Mouse (Mus musculus) embryonic facial prominence, embryonic 12.5 days (tissue): ENCODE data around the gene Dhx35. TPM values are rescaled to one million over a fixed set of nuclear protein-coding genes. Genes with fewer than 3 reads are reported as not detected.
A peak's percentile ranks its signal among the peaks of the same experiment; 100 is the strongest.

Source experiments
- ATAC-seq: fragments of 200-750 bp; cut with Nextera tagmentation; 2 replicates; pipeline ENCODE4 v1.8.0; 2017; ENCODE audit not compliant: insufficient number of reproducible peaks, insufficient read depth, low FRiP score, low TSS enrichment
- H3K27ac ChIP-seq: fragments of 300-500 bp; sonication (generic); 2 replicates; pipeline ENCODE4 v1.5.1; 2016; ENCODE audit warnings: mild to moderate bottlenecking
- H3K27me3 ChIP-seq: fragments of 300-500 bp; sonication (generic); 2 replicates; pipeline ENCODE4 v1.6.1; 2016; ENCODE audit warnings: mild to moderate bottlenecking, moderate library complexity
- H3K36me3 ChIP-seq: fragments of 300-500 bp; sonication (generic); 2 replicates; pipeline ENCODE4 v1.6.1; 2016; ENCODE audit warnings: mild to moderate bottlenecking
- H3K4me1 ChIP-seq: fragments of 300-500 bp; sonication (generic); 2 replicates; pipeline ENCODE4 v1.6.1; 2016
- H3K4me2 ChIP-seq: fragments of 300-500 bp; sonication (generic); replicated peaks from 2 replicates; pipeline ENCODE4 v1.6.1; 2016; ENCODE audit warnings: mild to moderate bottlenecking, moderate library complexity
- H3K4me3 ChIP-seq: fragments of 300-500 bp; sonication (generic); 2 replicates; pipeline ENCODE4 v1.5.1; 2016; ENCODE audit warnings: mild to moderate bottlenecking
- H3K9ac ChIP-seq: fragments of 300-500 bp; sonication (generic); 2 replicates; pipeline ENCODE4 v1.6.1; 2016; ENCODE audit warnings: mild to moderate bottlenecking, moderate library complexity
- H3K9me3 ChIP-seq: fragments of 300-500 bp; sonication (generic); 2 replicates; pipeline ENCODE4 v1.6.1; 2016; ENCODE audit warnings: mild to moderate bottlenecking, moderate library complexity
- WGBS: fragments of 180-500 bp; shearing (Covaris S2); methylation state at CpG from one replicate; pipeline ENCODE4 v1.1.7; 2016; 5-methylcytosine and 5-hydroxymethylcytosine counted together
- polyA plus RNA-seq: library from polyadenylated mRNA; unstranded; fragments of >200 nt; fragmentation: Nextera tagmentation; extraction: Ambion mirVana; gene quantifications from 2 replicates; pipeline ENCODE4 v1.2.1, GENCODE M21; 2016

Gene Dhx35
- 14.7 and 16.6 TPM in 2 replicates for polyA plus RNA-seq

DNA sequence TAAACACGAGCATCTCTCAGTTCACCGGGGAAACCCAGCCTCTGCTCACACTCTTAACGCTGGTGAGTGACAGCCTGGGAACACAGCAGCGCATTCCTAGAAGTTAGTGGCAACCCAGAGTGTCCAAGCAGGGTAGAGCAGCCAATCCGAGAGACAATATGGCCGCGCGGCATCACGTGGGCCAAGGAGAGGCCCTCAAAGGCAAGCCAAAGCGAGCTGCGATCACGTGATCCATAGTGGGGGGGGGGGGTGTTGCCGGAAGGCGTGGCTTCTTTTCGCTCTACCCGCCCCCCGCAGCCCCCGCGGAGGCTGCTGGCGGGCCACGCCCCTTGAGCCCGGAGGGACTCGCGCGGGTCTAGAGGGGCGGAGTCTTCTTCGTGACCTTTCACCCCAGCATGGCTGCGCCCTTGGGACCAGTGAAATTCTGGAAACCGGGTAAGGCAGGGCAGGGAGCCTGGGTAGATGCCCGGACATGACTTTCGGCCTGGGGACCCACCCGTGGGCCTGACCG is at the start of gene Dhx35:
TSS of gene Dhx35 (plus strand) at position 314 of the 511 bp plus-strand sequence.
- Histone ChIP-seq H3K36me3 (peaks cover 2% of the 10 kb centered on the region; the same call in 1 of the 2 replicates), H3K4me1 (peaks cover 15% of the 10 kb centered on the region; the same call in 1 of the 2 replicates), H3K4me2 (peak within 1 kb of the TSS; percentile 75), H3K4me3 (peak within 1 kb of the TSS; percentile 70), H3K27me3 (no peaks in the 10 kb centered on the region), H3K9ac (peak within 1 kb of the TSS; percentile 70), H3K27ac (peak within 1 kb of the TSS; percentile 79), H3K9me3 (no peaks in the 10 kb centered on the region)
- WGBS = under 1% methylated on average over 29 of the region's 33 CpGs
- ATAC-seq = peak; percentile 98

DNA sequence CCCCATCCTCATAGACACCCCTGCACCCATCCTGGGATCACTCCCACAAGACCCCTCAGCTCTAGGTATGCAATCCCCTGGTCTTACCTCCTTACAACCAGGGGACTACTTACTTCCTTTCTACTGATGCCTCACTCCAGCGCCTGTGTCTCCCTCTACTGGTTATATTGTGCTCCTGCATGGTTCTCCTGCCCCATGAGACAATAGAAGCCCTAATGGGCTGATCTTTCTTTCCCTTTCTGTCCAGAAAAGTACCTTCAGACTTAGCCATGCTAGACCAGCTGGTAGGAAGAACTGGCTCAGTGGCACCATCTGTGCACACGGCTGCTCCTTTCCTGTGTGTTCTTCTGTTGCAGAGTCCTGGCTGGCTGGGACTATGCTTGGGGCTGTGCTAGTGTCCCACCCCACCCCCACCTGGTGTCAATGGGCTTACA is 49.5 kb upstream of the Dhx35 start:
- Histone ChIP-seq H3K9me3 (no peaks in the 10 kb centered on the region), H3K36me3 (no peaks in the 10 kb centered on the region), H3K4me3 (no peak overlapping the region), H3K27ac (no peak overlapping the region), H3K27me3 (no peaks in the 10 kb centered on the region), H3K9ac (no peak overlapping the region), H3K4me2 (no peak overlapping the region), H3K4me1 (no peaks in the 10 kb centered on the region)
- WGBS = 26% methylated on average over 2 of the region's 2 CpGs
- no peak for ATAC-seq

DNA sequence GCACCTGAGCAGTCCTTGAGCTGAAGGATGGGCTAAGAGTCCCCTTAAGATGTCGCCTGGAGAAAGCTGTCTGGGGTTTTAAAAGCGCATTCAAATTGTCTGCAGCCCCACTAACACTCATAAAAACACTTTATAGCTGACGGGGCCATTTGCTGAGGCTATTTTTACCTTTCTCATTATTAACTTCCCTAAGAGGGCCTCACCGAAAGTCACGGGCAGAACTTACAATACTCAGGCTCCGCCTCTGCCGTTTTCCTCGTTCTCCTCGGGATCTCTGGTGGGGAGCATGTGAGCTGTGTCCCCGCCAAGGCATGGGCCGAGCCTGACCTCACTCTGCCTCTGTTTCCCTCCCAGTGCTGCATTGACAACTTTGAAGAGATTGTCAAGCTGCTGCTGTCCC is 48.4 kb upstream of the Dhx35 start:
- Histone ChIP-seq H3K4me1 (no peaks in the 10 kb centered on the region), H3K9me3 (no peaks in the 10 kb centered on the region), H3K4me3 (no peak overlapping the region), H3K27ac (no peak overlapping the region), H3K27me3 (no peaks in the 10 kb centered on the region), H3K4me2 (no peak overlapping the region), H3K9ac (no peak overlapping the region), H3K36me3 (no peaks in the 10 kb centered on the region)
- 78% methylated on average over 11 of the region's 11 CpGs for WGBS
- ATAC-seq = no peak

DNA sequence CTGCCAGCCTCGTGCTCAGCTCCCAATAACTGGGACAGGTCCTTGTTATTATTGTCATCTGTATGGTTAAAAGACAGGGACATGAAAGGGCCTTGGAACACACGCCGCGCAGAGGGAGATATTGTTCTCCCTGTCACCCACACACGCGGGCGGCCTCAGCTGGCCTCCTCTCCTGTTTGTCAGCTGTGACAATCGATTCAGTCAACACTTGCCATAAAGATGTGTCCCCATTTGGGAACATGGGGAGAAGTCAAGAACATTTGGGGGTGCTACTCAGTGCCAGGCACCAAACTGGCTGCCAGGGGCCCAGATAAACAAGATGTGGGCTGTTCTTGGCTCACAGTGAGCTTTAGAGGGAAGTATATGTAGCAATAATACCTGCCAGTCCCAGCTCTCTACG is 45.2 kb upstream of the Dhx35 start:
- WGBS = 91% methylated on average over 9 of the region's 9 CpGs
- no peak for ATAC-seq
- no peak overlapping the region for H3K4me2 ChIP-seq
- H3K27me3 ChIP-seq = no peaks in the 10 kb centered on the region
- H3K9ac ChIP-seq = no peak overlapping the region
- H3K4me3 ChIP-seq = no peak overlapping the region
- no peak overlapping the region for H3K27ac ChIP-seq
- H3K4me1 ChIP-seq = no peaks in the 10 kb centered on the region
- no peaks in the 10 kb centered on the region for H3K9me3 ChIP-seq
- H3K36me3 ChIP-seq = no peaks in the 10 kb centered on the region

GRCm38 (mm10) chr2:158760231-158760630 is 34.4 kb upstream of the Dhx35 start:
- H3K9ac ChIP-seq = no peak overlapping the region
- no peaks in the 10 kb centered on the region for H3K36me3 ChIP-seq
- WGBS = 81% methylated on average over 2 of the region's 2 CpGs
- H3K4me2 ChIP-seq = no peak overlapping the region
- H3K9me3 ChIP-seq = no peaks in the 10 kb centered on the region
- no peak overlapping the region for H3K4me3 ChIP-seq
- H3K4me1 ChIP-seq = no peaks in the 10 kb centered on the region
- H3K27ac ChIP-seq = no peak overlapping the region
- ATAC-seq = no peak
- H3K27me3 ChIP-seq = no peaks in the 10 kb centered on the region

GRCm38 (mm10) chr2:158762339-158762738 is 32.3 kb upstream of the Dhx35 start:
- Histone ChIP-seq H3K9me3 (no peaks in the 10 kb centered on the region), H3K4me1 (no peaks in the 10 kb centered on the region), H3K9ac (no peak overlapping the region), H3K36me3 (no peaks in the 10 kb centered on the region), H3K27me3 (no peaks in the 10 kb centered on the region), H3K4me3 (no peak overlapping the region), H3K4me2 (no peak overlapping the region), H3K27ac (no peak overlapping the region)
- no peak for ATAC-seq
- 85% methylated on average over 5 of the region's 5 CpGs for WGBS

DNA sequence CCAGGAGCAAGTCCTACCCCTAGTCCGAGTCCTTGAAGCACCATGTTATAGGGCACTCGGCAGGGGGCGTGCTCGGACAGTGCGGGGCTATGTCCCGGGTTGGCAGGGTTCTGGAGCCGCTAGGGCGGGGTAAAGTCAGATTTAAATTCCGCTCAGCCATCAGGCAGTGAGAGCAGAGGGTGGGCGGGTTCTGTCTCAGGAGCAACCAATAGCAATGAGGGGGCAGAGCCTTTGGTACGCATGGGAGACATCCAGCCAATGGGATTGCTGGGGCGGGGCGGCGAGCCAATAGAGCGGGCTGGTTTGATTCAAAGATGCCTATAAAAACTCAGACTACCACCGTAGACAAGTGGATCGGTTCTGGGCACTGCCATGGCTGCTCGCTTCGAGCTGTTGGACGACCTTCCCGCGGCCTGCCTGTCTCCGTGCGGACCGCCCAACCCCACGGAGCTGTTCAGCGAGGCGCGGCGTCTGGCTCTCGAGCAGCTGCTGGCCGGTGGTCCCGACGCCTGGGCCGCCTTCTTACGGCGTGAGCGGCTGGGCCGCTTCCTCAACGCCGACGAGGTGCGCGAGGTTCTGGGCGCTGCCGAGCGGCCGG is 26.8 kb upstream of the Dhx35 start, which contains the start of gene Fam83d:
TSS of gene Fam83d (plus strand) at position 352 of the 598 bp plus-strand sequence.
- Histone ChIP-seq H3K9me3 (no peaks in the 10 kb centered on the region), H3K4me2 (peak within 1 kb of the TSS; percentile 90), H3K9ac (peak within 1 kb of the TSS; percentile 71), H3K4me3 (peak within 1 kb of the TSS; percentile 80), H3K27ac (peak within 1 kb of the TSS; percentile 76), H3K36me3 (0 out of 2 replicates have a peak, but pooled peaks cover 3% of the 10 kb centered on the region), H3K4me1 (peaks cover 30% of the 10 kb centered on the region), H3K27me3 (no peaks in the 10 kb centered on the region)
- peak; percentile 94 for ATAC-seq
- WGBS = under 1% methylated on average over 48 of the region's 48 CpGs

- Histone ChIP-seq H3K9me3 (no peaks in the 10 kb centered on the region), H3K27me3 (no peaks in the 10 kb centered on the region), H3K4me3 (peak overlapping the region; percentile 80), H3K9ac (peak overlapping the region; percentile 71), H3K4me1 (peaks cover 30% of the 10 kb centered on the region), H3K27ac (peak overlapping the region; percentile 76), H3K4me2 (peak overlapping the region; percentile 90), H3K36me3 (0 out of 2 replicates have a peak, but pooled peaks cover 6% of the 10 kb centered on the region)
- WGBS = under 1% methylated on average over 37 of the region's 37 CpGs
- ATAC-seq = peak; percentile 5; the same call in 1 of the 2 replicates
Observed at GRCm38 (mm10) chr2:158768350-158768749, 26.3 kb upstream of the Dhx35 start.

GRCm38 (mm10) chr2:158768771-158769170 is 25.8 kb upstream of the Dhx35 start:
- ATAC-seq = no peak
- 0 out of 2 replicates have a peak, but pooled peaks cover 6% of the 10 kb centered on the region for H3K36me3 ChIP-seq
- no peaks in the 10 kb centered on the region for H3K27me3 ChIP-seq
- H3K4me2 ChIP-seq = peak overlapping the region; percentile 90
- 4% methylated on average over 5 of the region's 5 CpGs for WGBS
- no peak overlapping the region; the same call in 1 of the 2 replicates for H3K27ac ChIP-seq
- H3K4me1 ChIP-seq = peaks cover 30% of the 10 kb centered on the region
- peak overlapping the region; percentile 80 for H3K4me3 ChIP-seq
- peak overlapping the region; percentile 71; the same call in 1 of the 2 replicates for H3K9ac ChIP-seq
- H3K9me3 ChIP-seq = no peaks in the 10 kb centered on the region

DNA sequence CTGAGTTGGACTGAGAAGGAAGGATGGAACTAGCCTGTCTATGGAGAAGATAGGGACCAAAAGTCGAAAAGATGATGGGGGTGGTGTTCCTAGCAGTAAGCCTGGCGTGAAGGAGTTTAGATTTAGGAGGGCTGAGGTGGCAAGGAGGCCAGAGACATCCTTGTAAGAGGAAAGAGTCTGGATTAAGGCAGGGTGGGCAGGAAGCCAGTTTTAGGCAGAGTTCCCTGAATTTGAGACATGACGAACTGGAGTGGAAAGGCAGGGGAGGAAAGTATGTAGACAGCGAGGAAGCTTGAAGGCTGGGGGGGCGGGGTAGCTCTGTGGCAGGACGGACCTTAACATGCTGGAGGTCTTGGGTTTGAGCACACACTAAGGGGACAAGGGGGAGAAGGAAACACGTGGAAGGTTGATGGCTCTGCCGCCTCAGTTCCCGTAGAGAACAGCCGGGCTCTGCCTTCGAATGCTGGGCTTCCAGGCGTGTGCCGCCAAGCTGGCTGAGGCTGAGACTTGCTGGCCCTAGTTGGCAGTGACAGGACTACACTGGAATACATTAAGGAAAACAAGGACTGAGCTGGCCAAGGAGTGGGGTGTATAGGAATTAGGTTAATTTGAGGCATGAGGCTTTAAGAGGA is 24.4 kb upstream of the Dhx35 start:
- 0 out of 2 replicates have a peak, but pooled peaks cover 6% of the 10 kb centered on the region for H3K36me3 ChIP-seq
- 38% methylated on average over 13 of the region's 13 CpGs for WGBS
- H3K27ac ChIP-seq = no peak overlapping the region; the same call in 1 of the 2 replicates
- H3K4me2 ChIP-seq = peak overlapping the region; percentile 90
- no peaks in the 10 kb centered on the region for H3K27me3 ChIP-seq
- H3K4me3 ChIP-seq = peak overlapping the region; percentile 80
- peaks cover 30% of the 10 kb centered on the region for H3K4me1 ChIP-seq
- H3K9me3 ChIP-seq = no peaks in the 10 kb centered on the region
- no peak for ATAC-seq
- peak overlapping the region; percentile 71 for H3K9ac ChIP-seq

DNA sequence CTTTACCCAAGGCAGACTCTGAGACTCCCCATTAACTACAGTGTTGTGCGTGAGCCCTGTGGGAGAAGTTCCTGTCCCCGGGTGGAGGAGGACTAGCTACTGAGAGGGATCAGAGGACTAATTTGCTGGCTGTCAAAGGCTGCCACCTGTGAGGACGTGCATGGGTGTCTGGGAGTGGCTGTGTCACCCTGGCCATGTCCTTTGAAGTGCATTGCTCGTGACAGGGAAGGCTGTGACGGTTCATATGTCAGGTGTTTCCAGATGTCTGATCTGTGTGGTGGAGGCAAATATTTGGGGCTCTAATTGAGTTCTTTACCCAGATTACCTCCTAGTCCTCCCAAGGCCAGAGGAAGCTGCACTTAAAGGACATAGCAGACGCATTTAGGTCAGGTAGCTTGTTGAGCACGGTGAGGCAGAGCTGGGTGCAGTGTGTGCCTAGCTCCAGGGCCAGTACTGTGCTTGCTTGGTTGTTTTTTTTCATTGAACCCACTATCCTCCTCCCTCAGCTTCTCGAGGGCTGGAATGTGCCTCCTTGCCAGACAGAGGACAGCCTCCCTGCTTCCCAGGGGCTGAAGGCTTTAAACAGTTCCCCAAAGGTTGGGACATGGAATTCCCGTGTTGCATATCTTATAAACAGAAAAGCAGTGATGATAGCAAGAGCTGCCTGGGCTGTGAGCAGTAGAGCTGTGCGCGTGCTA is 23.4 kb upstream of the Dhx35 start:
- H3K4me3 ChIP-seq = 0 out of 2 replicates have a peak overlapping the region, but pooled peaks have one; percentile 13
- peaks cover 30% of the 10 kb centered on the region for H3K4me1 ChIP-seq
- WGBS = 51% methylated on average over 11 of the region's 11 CpGs
- no peaks in the 10 kb centered on the region for H3K9me3 ChIP-seq
- no peaks in the 10 kb centered on the region for H3K27me3 ChIP-seq
- no peak for ATAC-seq
- H3K4me2 ChIP-seq = peak overlapping the region; percentile 90
- H3K27ac ChIP-seq = no peak overlapping the region
- H3K9ac ChIP-seq = no peak overlapping the region
- 0 out of 2 replicates have a peak, but pooled peaks cover 6% of the 10 kb centered on the region for H3K36me3 ChIP-seq
